14 mouse cellular contexts compared by ENCODE assay signal in genomic region chr10:121763191-121763590, GRCm38 (mm10).
"Had no signal": no experiment of that assay in that cellular context is flagged by ENCODE, and none has a peak within 500 bp of the region (broad histone marks: within the 10 kb centered on the region; RNA-seq: fewer than 3 reads in every experiment).

No protein-coding gene starts in this region.

- ATAC-seq: intestine, postnatal 0 days; liver, embryonic 12.5 days; midbrain, embryonic 13.5 days; midbrain, embryonic 16.5 days had no signal

- DNase-seq: kidney, adult 2 months; kidney, postnatal 10 days; kidney, postnatal 36 days; liver; lung, embryonic 14.5 days; right cerebral cortex, postnatal 14 days; right cerebral cortex, postnatal 4 days; thymus, adult 2 months; thymus, postnatal 14 days; thymus, postnatal 4 days had no signal
